Mouse (Mus musculus) MEL (cell line): Measurements from ENCODE around the gene Ddx19b. TPM values are rescaled to one million over a fixed set of nuclear protein-coding genes. Genes with fewer than 3 reads are reported as not detected.
"Not testable (repeated sequence)": the region's sequence is repeated elsewhere in the genome, so short reads cannot be mapped to it uniquely, and the experiment has no call there.

Experiments used
- DNase-seq: peaks from one replicate; pipeline ENCODE4 v3.0.0; 2011; ENCODE audit warnings: low read depth, low spot score
- H3K27ac ChIP-seq: 2 replicates; pipeline ENCODE4 v1.5.1; 2012; ENCODE audit warnings: low read depth, mild to moderate bottlenecking, control low read depth, low read length, moderate library complexity; ENCODE audit not compliant: control insufficient read depth
- H3K27me3 ChIP-seq, 2 experiments: fragments of 150-350 bp in 1 of 2; sonication (generic) in 1 of 2; 2 replicates each; pipeline ENCODE4 v1.6.1; 2012; ENCODE audit warnings: low read length in 2 of 2, mild to moderate bottlenecking in 2 of 2, improper control_type of control experiment in 1 of 2, moderate library complexity in 1 of 2; ENCODE audit not compliant: insufficient read depth in 2 of 2, control insufficient read depth in 1 of 2
- H3K36me3 ChIP-seq, 2 experiments: 2 replicates each; pipeline ENCODE4 v1.6.1; 2012 to 2014; ENCODE audit warnings: low read length in 2 of 2, improper control_type of control experiment in 1 of 2, inconsistent platforms in 1 of 2, mild to moderate bottlenecking in 1 of 2; ENCODE audit not compliant: insufficient read depth in 2 of 2, control insufficient read depth in 1 of 2
- H3K4me1 ChIP-seq, 2 experiments: fragments of 150-350 bp in 1 of 2; sonication (generic) in 1 of 2; 2 replicates each; pipeline ENCODE4 v1.6.1; 2012; ENCODE audit warnings: low read length in 2 of 2, improper control_type of control experiment in 1 of 2, mild to moderate bottlenecking in 1 of 2; ENCODE audit not compliant: insufficient read depth in 2 of 2, control insufficient read depth in 1 of 2
- H3K4me3 ChIP-seq, 2 experiments: fragments of 150-350 bp in 1 of 2; sonication (generic) in 1 of 2; 2 replicates each; pipeline ENCODE4 v1.5.1; 2012; ENCODE audit warnings: low read depth in 2 of 2, low read length in 2 of 2, mild to moderate bottlenecking in 2 of 2, moderate library complexity in 2 of 2, control low read depth in 1 of 2, improper control_type of control experiment in 1 of 2; ENCODE audit not compliant: control insufficient read depth in 1 of 2, insufficient read depth in 1 of 2
- H3K79me2 ChIP-seq: 2 replicates; pipeline ENCODE4 v1.6.1; 2012; ENCODE audit warnings: mild to moderate bottlenecking, low read length, moderate library complexity; ENCODE audit not compliant: control insufficient read depth, poor library complexity, insufficient read depth
- H3K9ac ChIP-seq: 2 replicates; pipeline ENCODE4 v1.6.1; 2012; ENCODE audit warnings: low read depth, mild to moderate bottlenecking, control low read depth, low read length, moderate library complexity; ENCODE audit not compliant: control insufficient read depth, poor library complexity, severe bottlenecking
- H3K9me3 ChIP-seq: fragments of 150-350 bp; sonication (generic); replicated peaks from 2 replicates; pipeline ENCODE4 v1.6.1; 2012; ENCODE audit warnings: mild to moderate bottlenecking, low read length, improper control_type of control experiment, moderate library complexity; ENCODE audit not compliant: insufficient read depth
- CTCF ChIP-seq, 3 experiments: IDR thresholded peaks in 2 of 3; conservative IDR thresholded peaks in 1 of 3; 2 replicates each; pipeline ENCODE4 v1.5.1; 2011 to 2012; ENCODE audit warnings: low read length in 3 of 3, low read depth in 2 of 3, mild to moderate bottlenecking in 2 of 3, improper control_type of control experiment in 1 of 3, inconsistent platforms in 1 of 3, mixed read lengths in 1 of 3, moderate library complexity in 1 of 3; ENCODE audit not compliant: control insufficient read depth in 1 of 3, insufficient read depth in 1 of 3, poor library complexity in 1 of 3, severe bottlenecking in 1 of 3
- ELF1 ChIP-seq: IDR thresholded peaks from 2 replicates; pipeline ENCODE4 v1.6.1; 2014; ENCODE audit warnings: low read depth, mild to moderate bottlenecking, inconsistent platforms, low read length, improper control_type of control experiment, moderate library complexity
- ETS1 ChIP-seq: IDR thresholded peaks from 2 replicates; pipeline ENCODE4 v1.6.1; 2012; ENCODE audit warnings: low read depth, mild to moderate bottlenecking, inconsistent platforms, low read length, improper control_type of control experiment, moderate library complexity
- GABPA ChIP-seq: IDR thresholded peaks from 2 replicates; pipeline ENCODE4 v1.6.1; 2012; ENCODE audit warnings: low read depth, mild to moderate bottlenecking, inconsistent platforms, low read length, improper control_type of control experiment, moderate library complexity
- GATA1 ChIP-seq: IDR thresholded peaks from 2 replicates; pipeline ENCODE4 v1.6.1; 2011; ENCODE audit warnings: low read depth, low read length, improper control_type of control experiment
- KAT2A ChIP-seq: conservative IDR thresholded peaks from 2 replicates; pipeline ENCODE4 v1.6.1; 2012; ENCODE audit warnings: low read depth, low read length, improper control_type of control experiment, inconsistent platforms
- MAFK ChIP-seq: IDR thresholded peaks from 2 replicates; pipeline ENCODE4 v1.6.1; 2011; ENCODE audit warnings: low read depth, mild to moderate bottlenecking, low read length, improper control_type of control experiment, borderline replicate concordance
- MYB ChIP-seq: IDR thresholded peaks from 2 replicates; pipeline ENCODE4 v1.6.1; 2011; ENCODE audit warnings: mild to moderate bottlenecking, low read depth, low read length, improper control_type of control experiment
- NRF1 ChIP-seq: IDR thresholded peaks from 2 replicates; pipeline ENCODE4 v1.6.1; 2014; ENCODE audit warnings: low read depth, mild to moderate bottlenecking, inconsistent platforms, low read length, improper control_type of control experiment, moderate library complexity; ENCODE audit not compliant: poor library complexity, insufficient read depth, severe bottlenecking
- POLR2AphosphoS5 ChIP-seq: IDR thresholded peaks from 2 replicates; pipeline ENCODE4 v1.6.1; 2012; ENCODE audit warnings: low read depth, borderline replicate concordance, mild to moderate bottlenecking, inconsistent platforms, low read length, moderate library complexity, mixed read lengths
- TAL1 ChIP-seq: IDR thresholded peaks from 2 replicates; pipeline ENCODE4 v1.6.1; 2012; ENCODE audit warnings: mild to moderate bottlenecking, inconsistent platforms, low read length, moderate library complexity, mixed read lengths
- TBP ChIP-seq: IDR thresholded peaks from 2 replicates; pipeline ENCODE4 v1.8.0; 2011; ENCODE audit warnings: low read depth, low read length, improper control_type of control experiment
- USF2 ChIP-seq, 2 experiments: IDR thresholded peaks; 2 replicates each; pipeline ENCODE4 v1.6.1; 2011 to 2012; ENCODE audit warnings: improper control_type of control experiment in 2 of 2, low read length in 2 of 2, borderline replicate concordance in 1 of 2, inconsistent platforms in 1 of 2, low read depth in 1 of 2, mild to moderate bottlenecking in 1 of 2; ENCODE audit not compliant: insufficient read depth in 1 of 2
- ZC3H11A ChIP-seq: IDR thresholded peaks from 2 replicates; pipeline ENCODE4 v1.6.1; 2012; ENCODE audit warnings: low read depth, mild to moderate bottlenecking, inconsistent platforms, low read length, improper control_type of control experiment
- ZMIZ1 ChIP-seq: IDR thresholded peaks from 2 replicates; pipeline ENCODE4 v1.6.1; 2012; ENCODE audit warnings: low read depth, mild to moderate bottlenecking, inconsistent platforms, low read length, improper control_type of control experiment, moderate library complexity
- polyA plus RNA-seq, 2 experiments: library from polyadenylated mRNA; stranded (reverse) in 1 of 2; unstranded in 1 of 2; fragments of >175 nt in 1 of 2; fragments of >200 nt in 1 of 2; gene quantifications; 2 replicates each; pipeline versions ENCODE4 v1.2.1 to v1.2.4; 2012; ENCODE audit warnings: low replicate concordance in 2 of 2, low read depth in 1 of 2; ENCODE audit not compliant: insufficient read length in 2 of 2, insufficient read depth in 1 of 2, missing spikeins in 1 of 2
- total RNA-seq: library from RNA; depleted of rRNA; stranded (reverse); fragments of 300-350 nt; gene quantifications from 2 replicates; pipeline ENCODE4 v1.2.3, GENCODE M21; 2012

The Ddx19b gene
- total and polyA plus RNA-seq, 3 experiments, result 18.1 to 112 (median 18.6) TPM

- Histone ChIP-seq H3K9ac (no peak overlapping the region), H3K4me3 (no peak overlapping the region), H3K36me3 (no peaks in the 10 kb centered on the region)
- TF ChIP-seq ZMIZ1, result no peak
- no peak for TF ChIP-seq MYB
- no peak for TF ChIP-seq POLR2AphosphoS5
- no peak for TF ChIP-seq MAFK
- no peak for TF ChIP-seq ELF1
- TF ChIP-seq ZC3H11A, result no peak
- TF ChIP-seq USF2 (IDR thresholded peaks at IDR 0.05; ENCODE audit: borderline replicate concordance in 1 of 2, insufficient read depth in 1 of 2, low read depth in 1 of 2, low read length in 2 of 2), result no peak
- TF ChIP-seq TAL1, result no peak
- no peak for TF ChIP-seq GABPA
- no peak for TF ChIP-seq KAT2A
- TF ChIP-seq, all 39 proteins: peak for 0
- H3K27me3 ChIP-seq, result 0 out of 4 replicates have a peak, but pooled peaks cover 0 to 2% of the 10 kb centered on the region in 2 experiments
- H3K9me3 ChIP-seq, result no peaks in the 10 kb centered on the region
- no peaks in the 10 kb centered on the region for H3K4me1 ChIP-seq
- no peak overlapping the region for H3K27ac ChIP-seq
- H3K79me2 ChIP-seq, result no peaks in the 10 kb centered on the region
- no peak for DNase-seq
Observed at GRCm38 (mm10) chr8:111079461-111079860, 47.9 kb upstream of the Ddx19b start.

- H3K9me3 ChIP-seq, result no peaks in the 10 kb centered on the region
- peaks cover 0 to 10% of the 10 kb centered on the region in 2 experiments; a peak in 2 of 4 replicates for H3K4me1 ChIP-seq
- no peaks in the 10 kb centered on the region for H3K27me3 ChIP-seq
- H3K27ac ChIP-seq, result no peak overlapping the region
- H3K79me2 ChIP-seq, result no peaks in the 10 kb centered on the region
- no peak for TF ChIP-seq CTCF (IDR thresholded peaks at IDR 0.05 in 2 of 3, conservative IDR thresholded peaks at IDR 0.05 in 1 of 3; ENCODE audit: control insufficient read depth in 1 of 3, insufficient read depth in 1 of 3, low read depth in 2 of 3, low read length in 3 of 3, poor library complexity in 1 of 3, severe bottlenecking in 1 of 3)
- no peak overlapping the region for H3K4me3 ChIP-seq
- no peak overlapping the region for H3K9ac ChIP-seq
- no peak for DNase-seq
- H3K36me3 ChIP-seq, result peaks cover 0 to 2% of the 10 kb centered on the region in 2 experiments; a peak in 1 of 4 replicates
Observed at GRCm38 (mm10) chr8:111075926-111076325, 44.4 kb upstream of the Ddx19b start.

- Histone ChIP-seq H3K4me1 (peaks cover 8 to 35% of the 10 kb centered on the region in 2 experiments), H3K4me3 (peak overlapping the region; percentile 51 to 53), H3K9ac (peak overlapping the region; percentile 41), H3K27ac (peak overlapping the region; percentile 79)
- TF ChIP-seq MAFK (0 out of 2 replicates have a peak, but pooled peaks have one; percentile 7), NRF1 (peak; percentile 72), GATA1 (peak; percentile 38; the same call in 1 of the 2 replicates), ETS1 (0 out of 2 replicates have a peak, but pooled peaks have one; percentile 13), TBP (peak; percentile 95)
- H3K36me3 ChIP-seq, H3K79me2 ChIP-seq, H3K27me3 ChIP-seq, H3K9me3 ChIP-seq: not testable (repeated sequence)
- peak; percentile 79 for DNase-seq
Observed at GRCm38 (mm10) chr8:111068660-111069059, 37.1 kb upstream of the Ddx19b start.
